In genomic region chr12:61923331-61923730, GRCm38 (mm10) we compare ENCODE assay signal across 31 mouse cellular contexts.
DNase-seq lines count a peak whose midpoint lies in the region; ATAC-seq and TF ChIP-seq lines count a peak whose summit lies in the region.
"Had no signal": no experiment of that assay in that cellular context is flagged by ENCODE, and none has a peak within 500 bp of the region (broad histone marks: within the 10 kb centered on the region; RNA-seq: fewer than 3 reads in every experiment).

No protein-coding gene starts in this region.

- WGBS in hindbrain, postnatal 0 days: 2% methylated on average over 1 of the region's 1 CpGs
- WGBS in hindbrain, embryonic 10.5 days: 7% methylated on average over 1 of the region's 1 CpGs
- 0% methylated on average over 1 of the region's 1 CpGs for WGBS in forebrain, embryonic 16.5 days
- 3% methylated on average over 1 of the region's 1 CpGs for WGBS in kidney, embryonic 15.5 days

- no peaks in the 10 kb centered on the region for H3K36me3 ChIP-seq in hindbrain, postnatal 0 days (ENCODE audit: insufficient read depth, low read length)
- no peaks in the 10 kb centered on the region for H3K36me3 ChIP-seq in hindbrain, embryonic 10.5 days
- H3K36me3 ChIP-seq in forebrain, embryonic 16.5 days (ENCODE audit: control insufficient read depth, insufficient read depth): no peaks in the 10 kb centered on the region
- H3K36me3 ChIP-seq in kidney, embryonic 15.5 days: no peaks in the 10 kb centered on the region
- H3K36me3 ChIP-seq: embryonic facial prominence, embryonic 15.5 days; G1E; hindbrain, embryonic 15.5 days; intestine, embryonic 15.5 days; limb, embryonic 10.5 days; limb, embryonic 15.5 days; liver, embryonic 13.5 days; stomach, embryonic 15.5 days had no signal

- no peaks in the 10 kb centered on the region for H3K4me1 ChIP-seq in hindbrain, postnatal 0 days (ENCODE audit: insufficient read depth, low read length)
- H3K4me1 ChIP-seq in hindbrain, embryonic 10.5 days (replicated peaks): no peaks in the 10 kb centered on the region
- no peaks in the 10 kb centered on the region for H3K4me1 ChIP-seq in forebrain, embryonic 16.5 days (replicated peaks; ENCODE audit: control insufficient read depth, insufficient read depth, low read length)
- H3K4me1 ChIP-seq in kidney, embryonic 15.5 days: no peaks in the 10 kb centered on the region
- H3K4me1 ChIP-seq: embryonic facial prominence, embryonic 15.5 days; hindbrain, embryonic 15.5 days; intestine, embryonic 15.5 days; limb, embryonic 10.5 days; limb, embryonic 15.5 days; liver, embryonic 13.5 days; stomach, embryonic 15.5 days had no signal

- H3K9me3 ChIP-seq in hindbrain, postnatal 0 days (ENCODE audit: low read length): no peaks in the 10 kb centered on the region
- H3K9me3 ChIP-seq in hindbrain, embryonic 10.5 days: no peaks in the 10 kb centered on the region
- no peaks in the 10 kb centered on the region for H3K9me3 ChIP-seq in forebrain, embryonic 16.5 days (ENCODE audit: control insufficient read depth, low read length)
- no peaks in the 10 kb centered on the region for H3K9me3 ChIP-seq in kidney, embryonic 15.5 days (replicated peaks)
- H3K9me3 ChIP-seq: embryonic facial prominence, embryonic 15.5 days; hindbrain, embryonic 15.5 days; intestine, embryonic 15.5 days; limb, embryonic 10.5 days; limb, embryonic 15.5 days; stomach, embryonic 15.5 days had no signal

- H3K27me3 ChIP-seq in hindbrain, postnatal 0 days (ENCODE audit: insufficient read depth, low read length): no peaks in the 10 kb centered on the region
- H3K27me3 ChIP-seq in hindbrain, embryonic 10.5 days (ENCODE audit: insufficient read depth, poor library complexity, severe bottlenecking): no peaks in the 10 kb centered on the region
- H3K27me3 ChIP-seq in forebrain, embryonic 16.5 days (replicated peaks; ENCODE audit: control insufficient read depth, insufficient read depth, low read length): no peaks in the 10 kb centered on the region
- no peaks in the 10 kb centered on the region for H3K27me3 ChIP-seq in kidney, embryonic 15.5 days
- H3K27me3 ChIP-seq: embryonic facial prominence, embryonic 15.5 days; hindbrain, embryonic 15.5 days; intestine, embryonic 15.5 days; limb, embryonic 15.5 days; liver, embryonic 13.5 days; stomach, embryonic 15.5 days had no signal

- H3K27ac ChIP-seq in hindbrain, postnatal 0 days: no peak overlapping the region
- no peak overlapping the region for H3K27ac ChIP-seq in hindbrain, embryonic 10.5 days
- H3K27ac ChIP-seq in forebrain, embryonic 16.5 days (ENCODE audit: low read length): no peak overlapping the region
- no peak overlapping the region for H3K27ac ChIP-seq in kidney, embryonic 15.5 days
- H3K27ac ChIP-seq: embryonic facial prominence, embryonic 15.5 days; gastrocnemius, adult 2 months; hindbrain, embryonic 15.5 days; intestine, embryonic 15.5 days; kidney, postnatal 0 days; limb, embryonic 10.5 days; limb, embryonic 15.5 days; liver, embryonic 13.5 days; stomach, embryonic 15.5 days had no signal

- ATAC-seq in hindbrain, postnatal 0 days: peak; percentile 47; the same call in 1 of the 2 replicates
- ATAC-seq in forebrain, embryonic 16.5 days: peak; percentile 59; the same call in 1 of the 2 replicates
- no peak for ATAC-seq in kidney, embryonic 15.5 days (replicated peaks; ENCODE audit: low FRiP score)
- ATAC-seq: intestine, embryonic 15.5 days; lung, postnatal 0 days had no signal

- DNase-seq in cerebellum, postnatal 14 days: peak; percentile 9 to 40
- no peak for DNase-seq in cerebellum, adult 8-10 months
- DNase-seq in hindbrain, postnatal 0 days (ENCODE audit: low spot score): peak; percentile 57
- DNase-seq in hindbrain, embryonic 10.5 days (ENCODE audit: low spot score): no peak
- DNase-seq in brain, adult 2 months (ENCODE audit: low read depth, low spot score): peak; percentile 0
- no peak for DNase-seq in frontal cortex, postnatal 14 days (ENCODE audit: low spot score in 2 of 2)
- DNase-seq: adrenal gland, adult 8-10 months; cerebellum, adult 18-20 months; cerebellum, postnatal 36 days; gastrocnemius, adult 2 months; gastrocnemius, postnatal 36 days; heart, adult 18-20 months; heart, postnatal 4 days; kidney, adult 2 months; kidney, postnatal 4 days; liver, embryonic 13.5 days; lung, adult 18-20 months; lung, postnatal 4 days; right cerebral cortex, postnatal 25 days had no signal

- TF ChIP-seq CTCF in hindbrain, postnatal 0 days (IDR thresholded peaks at IDR 0.05; ENCODE audit: low read depth): no peak

- no peak overlapping the region for H3K4me3 ChIP-seq in hindbrain, postnatal 0 days (ENCODE audit: low read length)
- no peak overlapping the region for H3K4me3 ChIP-seq in hindbrain, embryonic 10.5 days
- no peak overlapping the region for H3K4me3 ChIP-seq in forebrain, embryonic 16.5 days (replicated peaks; ENCODE audit: low read length)
- no peak overlapping the region for H3K4me3 ChIP-seq in kidney, embryonic 15.5 days (replicated peaks)
- H3K4me3 ChIP-seq: embryonic facial prominence, embryonic 15.5 days; gastrocnemius, adult 2 months; hindbrain, embryonic 15.5 days; intestine, embryonic 15.5 days; limb, embryonic 10.5 days; limb, embryonic 15.5 days; liver, embryonic 13.5 days; stomach, embryonic 15.5 days had no signal

- H3K4me2 ChIP-seq in hindbrain, postnatal 0 days (ENCODE audit: low read depth, low read length): no peak overlapping the region
- H3K4me2 ChIP-seq in forebrain, embryonic 16.5 days (ENCODE audit: low read length): no peak overlapping the region
- H3K4me2 ChIP-seq in kidney, embryonic 15.5 days: no peak overlapping the region
- H3K4me2 ChIP-seq: embryonic facial prominence, embryonic 15.5 days; heart, embryonic 11.5 days; hindbrain, embryonic 15.5 days; intestine, embryonic 15.5 days; limb, embryonic 15.5 days; liver, embryonic 13.5 days; stomach, embryonic 15.5 days had no signal

- no peak overlapping the region for H3K9ac ChIP-seq in hindbrain, postnatal 0 days (replicated peaks; ENCODE audit: low read length)
- H3K9ac ChIP-seq in forebrain, embryonic 16.5 days (replicated peaks; ENCODE audit: low read depth, low read length): no peak overlapping the region
- no peak overlapping the region for H3K9ac ChIP-seq in kidney, embryonic 15.5 days
- H3K9ac ChIP-seq: embryonic facial prominence, embryonic 15.5 days; hindbrain, embryonic 15.5 days; intestine, embryonic 15.5 days; limb, embryonic 15.5 days; liver, embryonic 13.5 days; stomach, embryonic 15.5 days had no signal

Comparison
In these comparisons a context has a peak if more than half of its experiments do, and no peak if none do; other contexts are left out.
1. DNase-seq: peak in cerebellum, postnatal 14 days (2 of 2), hindbrain, postnatal 0 days (single experiment) and brain, adult 2 months (single experiment); none in cerebellum, adult 8-10 months (single experiment), hindbrain, embryonic 10.5 days (single experiment) and frontal cortex, postnatal 14 days (0 of 2).